Mouse (Mus musculus) MEL (cell line): ENCODE measurements around the gene Kmt2d. TPM values are rescaled to one million over a fixed set of nuclear protein-coding genes. Genes with fewer than 3 reads are reported as not detected.

Source experiments
- DNase-seq: peaks from one replicate; pipeline ENCODE4 v3.0.0; 2011; ENCODE audit warnings: low read depth, low spot score
- H3K27ac ChIP-seq: 2 replicates; pipeline ENCODE4 v1.5.1; 2012; ENCODE audit warnings: low read depth, mild to moderate bottlenecking, control low read depth, low read length, moderate library complexity; ENCODE audit not compliant: control insufficient read depth
- H3K27me3 ChIP-seq, 2 experiments: fragments of 150-350 bp in 1 of 2; sonication (generic) in 1 of 2; 2 replicates each; pipeline ENCODE4 v1.6.1; 2012; ENCODE audit warnings: low read length in 2 of 2, mild to moderate bottlenecking in 2 of 2, improper control_type of control experiment in 1 of 2, moderate library complexity in 1 of 2; ENCODE audit not compliant: insufficient read depth in 2 of 2, control insufficient read depth in 1 of 2
- H3K36me3 ChIP-seq, 2 experiments: 2 replicates each; pipeline ENCODE4 v1.6.1; 2012 to 2014; ENCODE audit warnings: low read length in 2 of 2, improper control_type of control experiment in 1 of 2, inconsistent platforms in 1 of 2, mild to moderate bottlenecking in 1 of 2; ENCODE audit not compliant: insufficient read depth in 2 of 2, control insufficient read depth in 1 of 2
- H3K4me1 ChIP-seq, 2 experiments: fragments of 150-350 bp in 1 of 2; sonication (generic) in 1 of 2; 2 replicates each; pipeline ENCODE4 v1.6.1; 2012; ENCODE audit warnings: low read length in 2 of 2, improper control_type of control experiment in 1 of 2, mild to moderate bottlenecking in 1 of 2; ENCODE audit not compliant: insufficient read depth in 2 of 2, control insufficient read depth in 1 of 2
- H3K4me3 ChIP-seq, 2 experiments: fragments of 150-350 bp in 1 of 2; sonication (generic) in 1 of 2; 2 replicates each; pipeline ENCODE4 v1.5.1; 2012; ENCODE audit warnings: low read depth in 2 of 2, low read length in 2 of 2, mild to moderate bottlenecking in 2 of 2, moderate library complexity in 2 of 2, control low read depth in 1 of 2, improper control_type of control experiment in 1 of 2; ENCODE audit not compliant: control insufficient read depth in 1 of 2, insufficient read depth in 1 of 2
- H3K79me2 ChIP-seq: 2 replicates; pipeline ENCODE4 v1.6.1; 2012; ENCODE audit warnings: mild to moderate bottlenecking, low read length, moderate library complexity; ENCODE audit not compliant: control insufficient read depth, poor library complexity, insufficient read depth
- H3K9ac ChIP-seq: 2 replicates; pipeline ENCODE4 v1.6.1; 2012; ENCODE audit warnings: low read depth, mild to moderate bottlenecking, control low read depth, low read length, moderate library complexity; ENCODE audit not compliant: control insufficient read depth, poor library complexity, severe bottlenecking
- H3K9me3 ChIP-seq: fragments of 150-350 bp; sonication (generic); replicated peaks from 2 replicates; pipeline ENCODE4 v1.6.1; 2012; ENCODE audit warnings: mild to moderate bottlenecking, low read length, improper control_type of control experiment, moderate library complexity; ENCODE audit not compliant: insufficient read depth
- CHD2 ChIP-seq: IDR thresholded peaks from 2 replicates; pipeline ENCODE4 v1.6.1; 2011; ENCODE audit warnings: low read length, improper control_type of control experiment
- E2F4 ChIP-seq: IDR thresholded peaks from 2 replicates; pipeline ENCODE4 v1.6.1; 2011; ENCODE audit warnings: low read depth, low read length, improper control_type of control experiment, borderline replicate concordance
- EP300 ChIP-seq, 2 experiments: IDR thresholded peaks; 2 replicates each; pipeline ENCODE4 v1.6.1; 2011; ENCODE audit warnings: improper control_type of control experiment in 2 of 2, low read length in 2 of 2, low read depth in 1 of 2, mild to moderate bottlenecking in 1 of 2
- GABPA ChIP-seq: IDR thresholded peaks from 2 replicates; pipeline ENCODE4 v1.6.1; 2012; ENCODE audit warnings: low read depth, mild to moderate bottlenecking, inconsistent platforms, low read length, improper control_type of control experiment, moderate library complexity
- JUND ChIP-seq: IDR thresholded peaks from 2 replicates; pipeline ENCODE4 v1.6.1; 2011; ENCODE audit warnings: low read depth, mild to moderate bottlenecking, improper control_type of control experiment, low read length
- KAT2A ChIP-seq: conservative IDR thresholded peaks from 2 replicates; pipeline ENCODE4 v1.6.1; 2012; ENCODE audit warnings: low read depth, low read length, improper control_type of control experiment, inconsistent platforms
- MYB ChIP-seq: IDR thresholded peaks from 2 replicates; pipeline ENCODE4 v1.6.1; 2011; ENCODE audit warnings: mild to moderate bottlenecking, low read depth, low read length, improper control_type of control experiment
- NELFE ChIP-seq: IDR thresholded peaks from 2 replicates; pipeline ENCODE4 v1.6.1; 2011; ENCODE audit warnings: low read depth, low read length, improper control_type of control experiment
- POLR2A ChIP-seq, 2 experiments: IDR thresholded peaks; 2 replicates each; pipeline ENCODE4 v1.6.1; 2011 to 2012; ENCODE audit warnings: low read length in 2 of 2, mild to moderate bottlenecking in 2 of 2, control low read depth in 1 of 2, improper control_type of control experiment in 1 of 2, low read depth in 1 of 2, moderate library complexity in 1 of 2; ENCODE audit not compliant: control insufficient read depth in 1 of 2, insufficient read depth in 1 of 2, poor library complexity in 1 of 2
- POLR2AphosphoS2 ChIP-seq: IDR thresholded peaks from 2 replicates; pipeline ENCODE4 v1.6.1; 2011; ENCODE audit warnings: low read length, improper control_type of control experiment
- RCOR1 ChIP-seq: IDR thresholded peaks from 2 replicates; pipeline ENCODE4 v1.6.1; 2012; ENCODE audit warnings: low read depth, mild to moderate bottlenecking, inconsistent platforms, low read length, improper control_type of control experiment
- SMC3 ChIP-seq: IDR thresholded peaks from 2 replicates; pipeline ENCODE4 v1.6.1; 2011; ENCODE audit warnings: low read depth, low read length, improper control_type of control experiment
- TAL1 ChIP-seq: IDR thresholded peaks from 2 replicates; pipeline ENCODE4 v1.6.1; 2012; ENCODE audit warnings: mild to moderate bottlenecking, inconsistent platforms, low read length, moderate library complexity, mixed read lengths
- TCF12 ChIP-seq: IDR thresholded peaks from 2 replicates; pipeline ENCODE4 v1.6.1; 2014; ENCODE audit warnings: low read depth, mild to moderate bottlenecking, inconsistent platforms, low read length, improper control_type of control experiment, moderate library complexity
- UBTF ChIP-seq: IDR thresholded peaks from 2 replicates; pipeline ENCODE4 v1.6.1; 2012; ENCODE audit warnings: low read depth, mild to moderate bottlenecking, inconsistent platforms, low read length, improper control_type of control experiment, moderate library complexity, borderline replicate concordance; ENCODE audit not compliant: insufficient read depth
- USF1 ChIP-seq: IDR thresholded peaks from 2 replicates; pipeline ENCODE4 v1.6.1; 2014; ENCODE audit warnings: low read depth, mild to moderate bottlenecking, inconsistent platforms, low read length, improper control_type of control experiment, moderate library complexity
- USF2 ChIP-seq, 2 experiments: IDR thresholded peaks; 2 replicates each; pipeline ENCODE4 v1.6.1; 2011 to 2012; ENCODE audit warnings: improper control_type of control experiment in 2 of 2, low read length in 2 of 2, borderline replicate concordance in 1 of 2, inconsistent platforms in 1 of 2, low read depth in 1 of 2, mild to moderate bottlenecking in 1 of 2; ENCODE audit not compliant: insufficient read depth in 1 of 2
- ZC3H11A ChIP-seq: IDR thresholded peaks from 2 replicates; pipeline ENCODE4 v1.6.1; 2012; ENCODE audit warnings: low read depth, mild to moderate bottlenecking, inconsistent platforms, low read length, improper control_type of control experiment
- ZKSCAN1 ChIP-seq: IDR thresholded peaks from 2 replicates; pipeline ENCODE4 v1.6.1; 2012; ENCODE audit warnings: low read depth, mild to moderate bottlenecking, inconsistent platforms, low read length, improper control_type of control experiment, moderate library complexity
- ZNF384 ChIP-seq: IDR thresholded peaks from 2 replicates; pipeline ENCODE4 v1.6.1; 2012; ENCODE audit warnings: low read depth, mild to moderate bottlenecking, inconsistent platforms, low read length, improper control_type of control experiment
- polyA plus RNA-seq, 2 experiments: library from polyadenylated mRNA; stranded (reverse) in 1 of 2; unstranded in 1 of 2; fragments of >175 nt in 1 of 2; fragments of >200 nt in 1 of 2; gene quantifications; 2 replicates each; pipeline versions ENCODE4 v1.2.1 to v1.2.4; 2012; ENCODE audit warnings: low replicate concordance in 2 of 2, low read depth in 1 of 2; ENCODE audit not compliant: insufficient read length in 2 of 2, insufficient read depth in 1 of 2, missing spikeins in 1 of 2
- total RNA-seq: library from RNA; depleted of rRNA; stranded (reverse); fragments of 300-350 nt; gene quantifications from 2 replicates; pipeline ENCODE4 v1.2.3, GENCODE M21; 2012

Gene Kmt2d
- total and polyA plus RNA-seq, 3 experiments, result 12.5 to 47.7 (median 42.0) TPM

- no peak for TF ChIP-seq USF2 (IDR thresholded peaks at IDR 0.05; ENCODE audit: borderline replicate concordance in 1 of 2, insufficient read depth in 1 of 2, low read depth in 1 of 2, low read length in 2 of 2)
- no peak for TF ChIP-seq RCOR1
- no peak for TF ChIP-seq EP300 (IDR thresholded peaks at IDR 0.05; ENCODE audit: low read depth in 1 of 2, low read length in 2 of 2)
- TF ChIP-seq UBTF, result no peak
- TF ChIP-seq POLR2A (IDR thresholded peaks at IDR 0.05; ENCODE audit: control insufficient read depth in 1 of 2, insufficient read depth in 1 of 2, low read depth in 1 of 2, low read length in 2 of 2, poor library complexity in 1 of 2), result no peak
- no peak for TF ChIP-seq MYB
- TF ChIP-seq CHD2, result no peak
- no peak for TF ChIP-seq ZC3H11A
- TF ChIP-seq KAT2A, result no peak
- peaks cover 0 to 5% of the 10 kb centered on the region in 2 experiments; a peak in 1 of 4 replicates for H3K4me1 ChIP-seq
- H3K4me3 ChIP-seq, result no peak overlapping the region
- no peaks in the 10 kb centered on the region for H3K36me3 ChIP-seq
- no peaks in the 10 kb centered on the region for H3K9me3 ChIP-seq
- H3K79me2 ChIP-seq, result no peaks in the 10 kb centered on the region
- DNase-seq, result no peak
- H3K9ac ChIP-seq, result no peak overlapping the region
- H3K27ac ChIP-seq, result no peak overlapping the region
- H3K27me3 ChIP-seq, result no peaks in the 10 kb centered on the region; a peak in 1 of 4 replicates
Observed at GRCm38 (mm10) chr15:98791771-98792170, 79.2 kb downstream of the Kmt2d start.

GRCm38 (mm10) chr15:98791221-98791620 is 79.8 kb downstream of the Kmt2d start:
- Histone ChIP-seq H3K9me3 (no peaks in the 10 kb centered on the region), H3K4me1 (peaks cover 0 to 5% of the 10 kb centered on the region in 2 experiments; a peak in 1 of 4 replicates), H3K27me3 (no peaks in the 10 kb centered on the region), H3K27ac (no peak overlapping the region), H3K79me2 (no peaks in the 10 kb centered on the region), H3K36me3 (no peaks in the 10 kb centered on the region), H3K9ac (no peak overlapping the region), H3K4me3 (no peak overlapping the region)
- TF ChIP-seq TCF12 (no peak), POLR2A (IDR thresholded peaks at IDR 0.05; ENCODE audit: control insufficient read depth in 1 of 2, insufficient read depth in 1 of 2, low read depth in 1 of 2, low read length in 2 of 2, poor library complexity in 1 of 2) (no peak), NELFE (no peak), ZNF384 (no peak), SMC3 (no peak), KAT2A (no peak), USF1 (no peak), POLR2AphosphoS2 (no peak), EP300 (IDR thresholded peaks at IDR 0.05; ENCODE audit: low read depth in 1 of 2, low read length in 2 of 2) (no peak), JUND (no peak), E2F4 (no peak), GABPA (no peak), ZKSCAN1 (no peak), ZC3H11A (no peak), CHD2 (no peak), TAL1 (no peak)
- DNase-seq, result no peak
